In genomic region chr5:37998805-37999204, GRCm38 (mm10) we compare ENCODE assay signal across 22 mouse cellular contexts. TPM values are rescaled to one million over a fixed set of nuclear protein-coding genes. Genes with fewer than 3 reads are reported as not detected.
DNase-seq lines count a peak whose midpoint lies in the region; ATAC-seq lines count a peak whose summit lies in the region.
"Had no signal": no experiment of that assay in that cellular context is flagged by ENCODE, and none has a peak within 500 bp of the region (broad histone marks: within the 10 kb centered on the region; RNA-seq: fewer than 3 reads in every experiment).

No protein-coding gene starts in this region.

- no peak overlapping the region for H3K27ac ChIP-seq in midbrain, embryonic 11.5 days (ENCODE audit: low read depth, low read length)
- no peak overlapping the region for H3K27ac ChIP-seq in midbrain, embryonic 13.5 days
- H3K27ac ChIP-seq in neural tube, embryonic 13.5 days (replicated peaks), result no peak overlapping the region
- H3K27ac ChIP-seq: embryonic facial prominence, embryonic 13.5 days; embryonic facial prominence, embryonic 15.5 days; forebrain, embryonic 10.5 days; forebrain, embryonic 12.5 days had no signal

- peak; percentile 45 for DNase-seq in midbrain, embryonic 11.5 days (ENCODE audit: low spot score, missing footprints)
- no peak for DNase-seq in neural tube, embryonic 10.5 days (ENCODE audit: extremely low spot score, low spot score)
- no peak for DNase-seq in spleen, adult 18-20 months
- DNase-seq: adrenal gland, adult 2 months; adrenal gland, postnatal 10 days; adrenal gland, postnatal 25 days; cerebellum, adult 11 months; cerebellum, adult 18-20 months; cerebellum, adult 8-10 months; cerebellum, adult 9-11 months; cerebellum, postnatal 14 days; cerebellum, postnatal 36 days; embryo, embryonic 11 days had no signal

- no peaks in the 10 kb centered on the region for H3K27me3 ChIP-seq in midbrain, embryonic 11.5 days (ENCODE audit: control insufficient read depth, insufficient read depth, low read length)
- H3K27me3 ChIP-seq in midbrain, embryonic 13.5 days, result no peaks in the 10 kb centered on the region
- H3K27me3 ChIP-seq in neural tube, embryonic 13.5 days, result peaks cover 7% of the 10 kb centered on the region
- H3K27me3 ChIP-seq: embryonic facial prominence, embryonic 13.5 days; embryonic facial prominence, embryonic 15.5 days; forebrain, embryonic 12.5 days had no signal

- H3K4me2 ChIP-seq in midbrain, embryonic 11.5 days, result no peak overlapping the region
- H3K4me2 ChIP-seq in midbrain, embryonic 13.5 days (replicated peaks), result no peak overlapping the region
- H3K4me2 ChIP-seq in neural tube, embryonic 13.5 days, result no peak overlapping the region
- H3K4me2 ChIP-seq: embryonic facial prominence, embryonic 13.5 days; embryonic facial prominence, embryonic 15.5 days; forebrain, embryonic 12.5 days had no signal

- WGBS in midbrain, embryonic 11.5 days, result 85% methylated on average over 2 of the region's 2 CpGs
- 66% methylated on average over 2 of the region's 2 CpGs for WGBS in midbrain, embryonic 13.5 days
- WGBS in neural tube, embryonic 13.5 days, result 43% methylated on average over 2 of the region's 2 CpGs

- H3K9ac ChIP-seq in midbrain, embryonic 11.5 days (ENCODE audit: low read length), result no peak overlapping the region
- no peak overlapping the region for H3K9ac ChIP-seq in midbrain, embryonic 13.5 days (replicated peaks)
- H3K9ac ChIP-seq in neural tube, embryonic 13.5 days, result no peak overlapping the region
- H3K9ac ChIP-seq: embryonic facial prominence, embryonic 13.5 days; embryonic facial prominence, embryonic 15.5 days; forebrain, embryonic 12.5 days had no signal

- no peak for ATAC-seq in midbrain, embryonic 11.5 days (ENCODE audit: low FRiP score)
- no peak for ATAC-seq in midbrain, embryonic 13.5 days
- peak; percentile 76 for ATAC-seq in neural tube, embryonic 13.5 days (ENCODE audit: low read depth)
- ATAC-seq: forebrain, embryonic 14.5 days; forebrain, embryonic 16.5 days had no signal

- no peaks in the 10 kb centered on the region for H3K36me3 ChIP-seq in midbrain, embryonic 11.5 days (ENCODE audit: control insufficient read depth, insufficient read depth, low read length)
- H3K36me3 ChIP-seq in midbrain, embryonic 13.5 days, result no peaks in the 10 kb centered on the region
- no peaks in the 10 kb centered on the region for H3K36me3 ChIP-seq in neural tube, embryonic 13.5 days
- H3K36me3 ChIP-seq: embryonic facial prominence, embryonic 13.5 days; embryonic facial prominence, embryonic 15.5 days; forebrain, embryonic 10.5 days; forebrain, embryonic 12.5 days had no signal

- no peaks in the 10 kb centered on the region; the same call in 1 of the 2 replicates for H3K4me1 ChIP-seq in midbrain, embryonic 11.5 days (ENCODE audit: control insufficient read depth, insufficient read depth, low read length)
- H3K4me1 ChIP-seq in midbrain, embryonic 13.5 days (replicated peaks), result peaks cover 6% of the 10 kb centered on the region; the same call in 1 of the 2 replicates
- H3K4me1 ChIP-seq in neural tube, embryonic 13.5 days (replicated peaks), result peaks cover 14% of the 10 kb centered on the region
- H3K4me1 ChIP-seq: embryonic facial prominence, embryonic 15.5 days; forebrain, embryonic 12.5 days had no signal

- no peaks in the 10 kb centered on the region for H3K9me3 ChIP-seq in midbrain, embryonic 11.5 days (ENCODE audit: control insufficient read depth, low read length)
- H3K9me3 ChIP-seq in midbrain, embryonic 13.5 days, result no peaks in the 10 kb centered on the region
- H3K9me3 ChIP-seq in neural tube, embryonic 13.5 days, result no peaks in the 10 kb centered on the region
- H3K9me3 ChIP-seq: embryonic facial prominence, embryonic 13.5 days; embryonic facial prominence, embryonic 15.5 days; forebrain, embryonic 10.5 days; forebrain, embryonic 12.5 days had no signal

- no peak overlapping the region for H3K4me3 ChIP-seq in midbrain, embryonic 11.5 days (ENCODE audit: low read depth, low read length)
- no peak overlapping the region for H3K4me3 ChIP-seq in midbrain, embryonic 13.5 days (replicated peaks)
- no peak overlapping the region for H3K4me3 ChIP-seq in neural tube, embryonic 13.5 days
- H3K4me3 ChIP-seq: embryonic facial prominence, embryonic 13.5 days; embryonic facial prominence, embryonic 15.5 days; erythroblast, embryonic 14.5 days; forebrain, embryonic 10.5 days; forebrain, embryonic 12.5 days had no signal

RNA-seq across cellular contexts. Expression of gene Stx18, which starts 39.7 kb away (rescaled TPM):
- polyA plus RNA-seq in midbrain, embryonic 11.5 days (2014; fragmentation: Nextera tagmentation; extraction: Ambion mirVana), result 48.6 and 56.7 TPM in 2 replicates
- 34.9 and 36.5 TPM in 2 replicates for polyA plus RNA-seq in midbrain, embryonic 13.5 days (2015; fragmentation: Nextera tagmentation; extraction: Ambion mirVana)
- polyA plus RNA-seq in neural tube, embryonic 13.5 days (2015; fragmentation: Nextera tagmentation; extraction: Ambion mirVana), result 39.4 and 42.1 TPM in 2 replicates
